Mouse (Mus musculus): ENCODE measurements around the gene Inhbb. TPM values are rescaled to one million over a fixed set of nuclear protein-coding genes. Genes with fewer than 3 reads are reported as not detected.

Gene Inhbb
- polyA plus RNA-seq, 1 experiment from 2014 or later = 2.4 TPM

DNA sequence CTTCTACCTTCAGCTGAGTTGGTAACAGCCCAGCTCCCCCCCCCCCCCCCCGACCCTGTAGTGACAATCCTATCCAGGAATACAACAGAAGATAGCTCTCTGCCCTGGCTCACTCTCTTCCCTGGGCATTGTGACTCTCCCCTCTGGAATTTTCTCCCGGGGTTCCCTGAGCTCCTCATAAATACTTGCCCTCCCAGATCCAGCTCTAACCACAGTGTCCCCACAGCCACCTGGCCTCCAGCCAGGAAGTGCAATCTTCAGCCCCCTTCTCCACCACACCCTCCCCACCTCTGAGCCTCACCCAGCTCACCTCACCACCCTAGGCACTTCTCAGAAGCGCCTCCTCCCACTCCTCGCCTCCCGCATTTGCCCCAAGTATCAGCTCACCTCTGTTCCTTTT is 46.7 kb downstream of the Inhbb start:
- H3K4me3 ChIP-seq (ENCODE audit: low read depth, low read length) = no peak overlapping the region
- no peak overlapping the region for H3K4me2 ChIP-seq (replicated peaks; ENCODE audit: low read depth, low read length)
- H3K36me3 ChIP-seq (ENCODE audit: insufficient read depth, low read length) = no peaks in the 10 kb centered on the region
- H3K27ac ChIP-seq (ENCODE audit: low read length) = no peak overlapping the region
- H3K27me3 ChIP-seq (replicated peaks; ENCODE audit: insufficient read depth, low read length) = no peaks in the 10 kb centered on the region
- H3K9ac ChIP-seq (replicated peaks; ENCODE audit: low read depth) = no peak overlapping the region
- no peaks in the 10 kb centered on the region for H3K9me3 ChIP-seq (ENCODE audit: low read length)
- ATAC-seq = no peak
- H3K4me1 ChIP-seq (ENCODE audit: insufficient read depth, low read depth, low read length) = no peaks in the 10 kb centered on the region
- TF ChIP-seq CTCF (IDR thresholded peaks at IDR 0.05) (no peak), EP300 (IDR thresholded peaks at IDR 0.05) (no peak)
- no peak for DNase-seq (ENCODE audit: low spot score)
- WGBS = 64% methylated on average over 4 of the region's 5 CpGs

GRCm38 (mm10) chr1:119367546-119367945 is 54.5 kb downstream of the Inhbb start:
- no peak overlapping the region for H3K27ac ChIP-seq (ENCODE audit: low read length)
- H3K4me1 ChIP-seq (ENCODE audit: insufficient read depth, low read depth, low read length) = no peaks in the 10 kb centered on the region
- no peaks in the 10 kb centered on the region for H3K9me3 ChIP-seq (ENCODE audit: low read length)
- no peak for ATAC-seq
- TF ChIP-seq CTCF (IDR thresholded peaks at IDR 0.05) = no peak
- TF ChIP-seq EP300 (IDR thresholded peaks at IDR 0.05) = no peak
- 65% methylated on average over 12 of the region's 12 CpGs for WGBS
- H3K4me3 ChIP-seq (ENCODE audit: low read depth, low read length) = no peak overlapping the region
- H3K27me3 ChIP-seq (replicated peaks; ENCODE audit: insufficient read depth, low read length) = no peaks in the 10 kb centered on the region
- no peak for DNase-seq (ENCODE audit: low spot score)
- no peaks in the 10 kb centered on the region for H3K36me3 ChIP-seq (ENCODE audit: insufficient read depth, low read length)
- H3K4me2 ChIP-seq (replicated peaks; ENCODE audit: low read depth, low read length) = no peak overlapping the region
- no peak overlapping the region for H3K9ac ChIP-seq (replicated peaks; ENCODE audit: low read depth)

DNA sequence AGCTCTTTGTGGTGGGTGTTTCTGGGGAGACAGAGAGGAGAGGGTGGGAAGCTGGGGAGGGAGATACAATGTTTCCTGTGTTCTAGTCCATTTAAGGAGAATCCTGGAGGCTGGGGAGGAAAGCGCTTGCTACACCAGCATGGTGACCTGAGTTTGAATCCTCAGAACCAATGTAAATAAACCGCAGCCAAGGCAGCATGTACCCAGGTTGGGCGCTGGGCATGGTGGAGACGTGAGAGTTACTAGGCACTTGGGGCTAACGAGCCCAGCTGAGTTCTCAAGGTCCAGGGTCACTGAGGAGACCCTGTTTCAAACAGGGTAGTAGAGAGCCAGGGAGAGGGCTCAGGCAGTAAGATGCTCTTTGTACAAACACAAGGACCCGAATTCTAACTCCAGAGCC is 55.7 kb downstream of the Inhbb start:
- no peak for ATAC-seq
- 55% methylated on average over 6 of the region's 6 CpGs for WGBS

More for the DNA sequence above, 55.7 kb downstream of the Inhbb start:
- H3K9ac ChIP-seq (replicated peaks; ENCODE audit: low read depth) = no peak overlapping the region
- no peaks in the 10 kb centered on the region for H3K9me3 ChIP-seq (ENCODE audit: low read length)
- no peaks in the 10 kb centered on the region for H3K4me1 ChIP-seq (ENCODE audit: insufficient read depth, low read depth, low read length)
- H3K27me3 ChIP-seq (replicated peaks; ENCODE audit: insufficient read depth, low read length) = no peaks in the 10 kb centered on the region
- DNase-seq (ENCODE audit: low spot score) = no peak
- no peaks in the 10 kb centered on the region for H3K36me3 ChIP-seq (ENCODE audit: insufficient read depth, low read length)
- no peak overlapping the region for H3K27ac ChIP-seq (ENCODE audit: low read length)
- no peak overlapping the region for H3K4me2 ChIP-seq (replicated peaks; ENCODE audit: low read depth, low read length)
- TF ChIP-seq EP300 (IDR thresholded peaks at IDR 0.05) (no peak), CTCF (IDR thresholded peaks at IDR 0.05) (no peak)
- H3K4me3 ChIP-seq (ENCODE audit: low read depth, low read length) = no peak overlapping the region

Other genes starting within 250 kb of the Inhbb start
- gene Ralb, start 82.5 kb upstream of the Inhbb start, polyA plus RNA-seq (2015; fragmentation: Nextera tagmentation; extraction: Ambion mirVana) = 151 and 177 TPM in 2 replicates
- gene Tmem185b, start 103.9 kb upstream of the Inhbb start, polyA plus RNA-seq (2015; fragmentation: Nextera tagmentation; extraction: Ambion mirVana) = 23.1 and 25.8 TPM in 2 replicates
- gene Epb41l5, start 226.8 kb upstream of the Inhbb start, polyA plus RNA-seq (2015; fragmentation: Nextera tagmentation; extraction: Ambion mirVana) = 54.7 and 69.5 TPM in 2 replicates